Mouse (Mus musculus): ENCODE results near the gene Nxpe2. TPM values are rescaled to one million over a fixed set of nuclear protein-coding genes. Genes with fewer than 3 reads are reported as not detected.
"Not testable (repeated sequence)": the region's sequence is repeated elsewhere in the genome, so short reads cannot be mapped to it uniquely, and the experiment has no call there.

The Nxpe2 gene
- polyA plus RNA-seq, 1 experiment, result 1.3 TPM

GRCm38 (mm10) chr9:48339563-48339962 is 13.7 kb downstream of the Nxpe2 start:
- Histone ChIP-seq H3K4me1 (ENCODE audit: control insufficient read depth, insufficient read depth, low read length) (no peaks in the 10 kb centered on the region), H3K36me3 (ENCODE audit: control insufficient read depth, insufficient read depth, low read length) (no peaks in the 10 kb centered on the region), H3K27ac (ENCODE audit: control insufficient read depth, insufficient read depth, low read depth, low read length) (no peak overlapping the region), H3K4me3 (ENCODE audit: control insufficient read depth, low read depth, low read length) (no peak overlapping the region), H3K27me3 (ENCODE audit: control insufficient read depth, insufficient read depth, low read length) (no peaks in the 10 kb centered on the region)
- TF ChIP-seq POLR2A (IDR thresholded peaks at IDR 0.05; ENCODE audit: control insufficient read depth, low read depth, low read length) (no peak), CTCF (IDR thresholded peaks at IDR 0.05; ENCODE audit: control insufficient read depth, insufficient read depth, insufficient replicate concordance, low read depth, low read length) (no peak)

- H3K4me1 ChIP-seq (ENCODE audit: control insufficient read depth, insufficient read depth, low read length), result no peaks in the 10 kb centered on the region
- H3K4me3 ChIP-seq (ENCODE audit: control insufficient read depth, low read depth, low read length), result no peak overlapping the region
- no peaks in the 10 kb centered on the region for H3K27me3 ChIP-seq (ENCODE audit: control insufficient read depth, insufficient read depth, low read length)
- no peaks in the 10 kb centered on the region for H3K36me3 ChIP-seq (ENCODE audit: control insufficient read depth, insufficient read depth, low read length)
- no peak for TF ChIP-seq POLR2A (IDR thresholded peaks at IDR 0.05; ENCODE audit: control insufficient read depth, low read depth, low read length)
- TF ChIP-seq CTCF (IDR thresholded peaks at IDR 0.05; ENCODE audit: control insufficient read depth, insufficient read depth, insufficient replicate concordance, low read depth, low read length), result no peak
- H3K27ac ChIP-seq (ENCODE audit: control insufficient read depth, insufficient read depth, low read depth, low read length), result no peak overlapping the region
Observed at GRCm38 (mm10) chr9:48338783-48339455, 14.3 kb downstream of the Nxpe2 start.

- H3K36me3 ChIP-seq (ENCODE audit: control insufficient read depth, insufficient read depth, low read length), result no peaks in the 10 kb centered on the region
- no peaks in the 10 kb centered on the region; the same call in 1 of the 2 replicates for H3K4me1 ChIP-seq (ENCODE audit: control insufficient read depth, insufficient read depth, low read length)
- no peaks in the 10 kb centered on the region for H3K27me3 ChIP-seq (ENCODE audit: control insufficient read depth, insufficient read depth, low read length)
- TF ChIP-seq POLR2A (IDR thresholded peaks at IDR 0.05; ENCODE audit: control insufficient read depth, low read depth, low read length) (no peak), CTCF (IDR thresholded peaks at IDR 0.05; ENCODE audit: control insufficient read depth, insufficient read depth, insufficient replicate concordance, low read depth, low read length) (no peak)
- no peak overlapping the region for H3K27ac ChIP-seq (ENCODE audit: control insufficient read depth, insufficient read depth, low read depth, low read length)
- no peak overlapping the region for H3K4me3 ChIP-seq (ENCODE audit: control insufficient read depth, low read depth, low read length)
Observed at GRCm38 (mm10) chr9:48329597-48329996, 23.7 kb downstream of the Nxpe2 start.

GRCm38 (mm10) chr9:48326338-48326737 is 26.9 kb downstream of the Nxpe2 start:
- Histone ChIP-seq H3K27me3 (ENCODE audit: control insufficient read depth, insufficient read depth, low read length) (no peaks in the 10 kb centered on the region), H3K4me1 (ENCODE audit: control insufficient read depth, insufficient read depth, low read length) (no peaks in the 10 kb centered on the region; the same call in 1 of the 2 replicates), H3K27ac (ENCODE audit: control insufficient read depth, insufficient read depth, low read depth, low read length) (no peak overlapping the region), H3K36me3 (ENCODE audit: control insufficient read depth, insufficient read depth, low read length) (no peaks in the 10 kb centered on the region), H3K4me3 (ENCODE audit: control insufficient read depth, low read depth, low read length) (no peak overlapping the region)
- no peak for TF ChIP-seq CTCF (IDR thresholded peaks at IDR 0.05; ENCODE audit: control insufficient read depth, insufficient read depth, insufficient replicate concordance, low read depth, low read length)
- TF ChIP-seq POLR2A (IDR thresholded peaks at IDR 0.05; ENCODE audit: control insufficient read depth, low read depth, low read length), result no peak

- TF ChIP-seq CTCF (IDR thresholded peaks at IDR 0.05; ENCODE audit: control insufficient read depth, insufficient read depth, insufficient replicate concordance, low read depth, low read length), result no peak
- TF ChIP-seq POLR2A (IDR thresholded peaks at IDR 0.05; ENCODE audit: control insufficient read depth, low read depth, low read length), result no peak
- Histone ChIP-seq H3K4me1 (ENCODE audit: control insufficient read depth, insufficient read depth, low read length) (no peaks in the 10 kb centered on the region), H3K4me3 (ENCODE audit: control insufficient read depth, low read depth, low read length) (no peak overlapping the region), H3K27me3 (ENCODE audit: control insufficient read depth, insufficient read depth, low read length) (no peaks in the 10 kb centered on the region), H3K36me3 (ENCODE audit: control insufficient read depth, insufficient read depth, low read length) (no peaks in the 10 kb centered on the region), H3K27ac (ENCODE audit: control insufficient read depth, insufficient read depth, low read depth, low read length) (no peak overlapping the region)
Observed at GRCm38 (mm10) chr9:48315825-48316224, 37.4 kb downstream of the Nxpe2 start.

GRCm38 (mm10) chr9:48314194-48314593 is 39.1 kb downstream of the Nxpe2 start:
- no peaks in the 10 kb centered on the region for H3K27me3 ChIP-seq (ENCODE audit: control insufficient read depth, insufficient read depth, low read length)
- no peak overlapping the region for H3K27ac ChIP-seq (ENCODE audit: control insufficient read depth, insufficient read depth, low read depth, low read length)
- H3K4me3 ChIP-seq (ENCODE audit: control insufficient read depth, low read depth, low read length), result no peak overlapping the region
- H3K4me1 ChIP-seq (ENCODE audit: control insufficient read depth, insufficient read depth, low read length), result no peaks in the 10 kb centered on the region
- H3K36me3 ChIP-seq (ENCODE audit: control insufficient read depth, insufficient read depth, low read length), result no peaks in the 10 kb centered on the region
- TF ChIP-seq CTCF (IDR thresholded peaks at IDR 0.05; ENCODE audit: control insufficient read depth, insufficient read depth, insufficient replicate concordance, low read depth, low read length), result no peak
- no peak for TF ChIP-seq POLR2A (IDR thresholded peaks at IDR 0.05; ENCODE audit: control insufficient read depth, low read depth, low read length)

- no peaks in the 10 kb centered on the region for H3K36me3 ChIP-seq (ENCODE audit: control insufficient read depth, insufficient read depth, low read length)
- H3K4me1 ChIP-seq (ENCODE audit: control insufficient read depth, insufficient read depth, low read length), result no peaks in the 10 kb centered on the region
- no peak overlapping the region for H3K4me3 ChIP-seq (ENCODE audit: control insufficient read depth, low read depth, low read length)
- H3K27me3 ChIP-seq (ENCODE audit: control insufficient read depth, insufficient read depth, low read length), result no peaks in the 10 kb centered on the region
- TF ChIP-seq CTCF (IDR thresholded peaks at IDR 0.05; ENCODE audit: control insufficient read depth, insufficient read depth, insufficient replicate concordance, low read depth, low read length), result no peak
- no peak for TF ChIP-seq POLR2A (IDR thresholded peaks at IDR 0.05; ENCODE audit: control insufficient read depth, low read depth, low read length)
- no peak overlapping the region for H3K27ac ChIP-seq (ENCODE audit: control insufficient read depth, insufficient read depth, low read depth, low read length)
Observed at GRCm38 (mm10) chr9:48311241-48311640, 42.0 kb downstream of the Nxpe2 start.

GRCm38 (mm10) chr9:48303564-48303963 is 49.7 kb downstream of the Nxpe2 start:
- H3K4me1 ChIP-seq (ENCODE audit: control insufficient read depth, insufficient read depth, low read length); H3K4me3 ChIP-seq (ENCODE audit: control insufficient read depth, low read depth, low read length); H3K36me3 ChIP-seq (ENCODE audit: control insufficient read depth, insufficient read depth, low read length); H3K27me3 ChIP-seq (ENCODE audit: control insufficient read depth, insufficient read depth, low read length); H3K27ac ChIP-seq (ENCODE audit: control insufficient read depth, insufficient read depth, low read depth, low read length): not testable (repeated sequence)

Data from testis, adult 2 months (tissue).